Mouse (Mus musculus) heart, embryonic 14.5 days (tissue): ENCODE data around the gene Gm10670. TPM values are rescaled to one million over a fixed set of nuclear protein-coding genes. Genes with fewer than 3 reads are reported as not detected.
"Not testable (repeated sequence)": the region's sequence is repeated elsewhere in the genome, so short reads cannot be mapped to it uniquely, and the experiment has no call there.

Experiments used
- ATAC-seq: fragments of 200-750 bp; cut with Nextera tagmentation; 2 replicates; pipeline ENCODE4 v1.8.0; 2017; ENCODE audit warnings: low read depth, moderate TSS enrichment; ENCODE audit not compliant: insufficient number of reproducible peaks, insufficient read depth, low FRiP score
- H3K27ac ChIP-seq, 2 experiments: fragments of 200-500 bp in 1 of 2; fragments of 300-500 bp in 1 of 2; sonication (generic) in 1 of 2; replicated peaks in 1 of 2; 2 replicates each; pipeline ENCODE4 v1.5.1; 2012 to 2014; ENCODE audit warnings: low read depth in 2 of 2, low read length in 2 of 2, control low read depth in 1 of 2, mild to moderate bottlenecking in 1 of 2, mixed read lengths in 1 of 2; ENCODE audit not compliant: control insufficient read depth in 1 of 2, insufficient read depth in 1 of 2
- H3K27me3 ChIP-seq: fragments of 300-500 bp; sonication (generic); 2 replicates; pipeline ENCODE4 v1.6.1; 2014; ENCODE audit warnings: mild to moderate bottlenecking, low read length, control low read depth; ENCODE audit not compliant: control insufficient read depth, insufficient read depth
- H3K36me3 ChIP-seq: fragments of 300-500 bp; sonication (generic); 2 replicates; pipeline ENCODE4 v1.6.1; 2014; ENCODE audit warnings: mild to moderate bottlenecking, control low read depth, low read length, mixed read lengths; ENCODE audit not compliant: control insufficient read depth, insufficient read depth
- H3K4me1 ChIP-seq, 2 experiments: fragments of 200-500 bp in 1 of 2; fragments of 300-500 bp in 1 of 2; sonication (generic) in 1 of 2; 2 replicates each; pipeline ENCODE4 v1.6.1; 2012 to 2014; ENCODE audit warnings: low read length in 2 of 2, control low read depth in 1 of 2, mixed read lengths in 1 of 2; ENCODE audit not compliant: control insufficient read depth in 2 of 2, insufficient read depth in 2 of 2
- H3K4me2 ChIP-seq: fragments of 300-500 bp; sonication (generic); 2 replicates; pipeline ENCODE4 v1.6.1; 2014; ENCODE audit warnings: mild to moderate bottlenecking, low read length
- H3K4me3 ChIP-seq, 2 experiments: fragments of 200-500 bp in 1 of 2; fragments of 300-500 bp in 1 of 2; sonication (generic) in 1 of 2; 2 replicates each; pipeline ENCODE4 v1.5.1; 2012 to 2014; ENCODE audit warnings: low read length in 2 of 2, mild to moderate bottlenecking in 2 of 2, control low read depth in 1 of 2, low read depth in 1 of 2, moderate library complexity in 1 of 2; ENCODE audit not compliant: control insufficient read depth in 1 of 2, insufficient read depth in 1 of 2
- H3K9ac ChIP-seq: fragments of 300-500 bp; sonication (generic); 2 replicates; pipeline ENCODE4 v1.6.1; 2014; ENCODE audit warnings: mild to moderate bottlenecking, low read length
- H3K9me3 ChIP-seq: fragments of 300-500 bp; sonication (generic); 2 replicates; pipeline ENCODE4 v1.6.1; 2016; ENCODE audit warnings: low read length, control low read depth; ENCODE audit not compliant: control insufficient read depth
- WGBS: fragments of 180-500 bp; shearing (Covaris S2); extraction: QIAGEN DNeasy Blood & Tissue Kit; methylation state at CpG from one replicate; pipeline ENCODE4 v1.1.7; 2014; 5-methylcytosine and 5-hydroxymethylcytosine counted together
- polyA plus RNA-seq: library from polyadenylated mRNA; unstranded; fragments of >200 nt; fragmentation: Nextera tagmentation; extraction: Ambion mirVana; gene quantifications from 2 replicates; pipeline ENCODE4 v1.2.1, GENCODE M21; 2014

Gene Gm10670
- not detected in 2 replicates for polyA plus RNA-seq

DNA sequence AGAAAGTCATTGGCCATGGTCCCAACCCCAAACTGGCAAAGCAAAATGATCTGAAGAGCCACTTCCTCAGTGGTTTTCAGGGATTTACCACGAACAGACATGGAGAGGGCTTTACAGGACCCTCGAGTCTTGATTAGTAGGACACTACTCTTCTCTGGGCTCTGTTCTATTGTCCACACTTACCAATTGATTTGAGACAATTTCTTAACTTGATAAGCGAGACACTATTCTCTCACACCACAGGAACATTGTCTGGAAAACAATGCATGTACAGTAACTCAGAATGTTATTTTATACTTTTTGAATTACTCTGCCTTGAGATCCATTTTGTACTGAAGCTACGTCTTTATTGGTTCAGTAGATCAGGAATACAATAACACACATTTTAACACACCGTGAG, at the start of gene Gm10670:
Gm10670 (minus strand) TSS at position 101 of the 400 bp plus-strand sequence.
- not testable (repeated sequence) for H3K4me2 ChIP-seq, H3K27ac ChIP-seq, ATAC-seq, H3K9me3 ChIP-seq, H3K4me3 ChIP-seq, H3K9ac ChIP-seq, H3K27me3 ChIP-seq, H3K4me1 ChIP-seq, H3K36me3 ChIP-seq
- WGBS: no CpG with 5 or more reads among the region's 5 CpGs

- not testable (repeated sequence) for H3K36me3 ChIP-seq, H3K27ac ChIP-seq, H3K4me1 ChIP-seq, H3K4me2 ChIP-seq, H3K9me3 ChIP-seq, H3K9ac ChIP-seq, ATAC-seq, H3K4me3 ChIP-seq, H3K27me3 ChIP-seq
- WGBS: no CpG with 5 or more reads among the region's 3 CpGs
Measured at GRCm38 (mm10) chr7:20510434-20510833, 35.7 kb upstream of the Gm10670 start, which contains the start of gene Vmn1r103. Gene Vmn1r103 (minus strand): TSS chr7:20510534.

GRCm38 (mm10) chr7:20442493-20442892, 32.2 kb downstream of the Gm10670 start, which contains the start of gene Vmn1r101:
Gene Vmn1r101 (minus strand): TSS chr7:20442593.
- not testable (repeated sequence) for H3K9me3 ChIP-seq, H3K4me1 ChIP-seq, H3K36me3 ChIP-seq, ATAC-seq, H3K27me3 ChIP-seq, H3K4me2 ChIP-seq, H3K9ac ChIP-seq, H3K4me3 ChIP-seq, H3K27ac ChIP-seq
- no CpG with 5 or more reads among the region's 2 CpGs for WGBS

Other genes with a start within 250 kb of the Gm10670 start
- gene Gm4498, start 241.1 kb downstream of the Gm10670 start, polyA plus RNA-seq: not detected in 2 replicates
- not detected in 2 replicates for gene Gm5890, start 212.1 kb downstream of the Gm10670 start, polyA plus RNA-seq
- gene Gm4133, start 140.9 kb downstream of the Gm10670 start, polyA plus RNA-seq: not detected in 2 replicates
- not detected in 2 replicates for gene Gm5728, start 99.5 kb downstream of the Gm10670 start, polyA plus RNA-seq
- gene Vmn1r100, start 57.0 kb downstream of the Gm10670 start, polyA plus RNA-seq: not detected in 2 replicates
- gene Vmn1r101, start 32.3 kb downstream of the Gm10670 start, polyA plus RNA-seq: not detected in 2 replicates
- not detected in 2 replicates for gene Vmn1r103, start 35.6 kb upstream of the Gm10670 start, polyA plus RNA-seq
- not detected in 2 replicates for gene Vmn1r104, start 58.9 kb upstream of the Gm10670 start, polyA plus RNA-seq
- gene Gm5726, start 70.8 kb upstream of the Gm10670 start, polyA plus RNA-seq: not detected in 2 replicates
- gene Gm4141, start 101.3 kb upstream of the Gm10670 start, polyA plus RNA-seq: not detected in 2 replicates
- not detected in 2 replicates for gene Gm4513, start 124.1 kb upstream of the Gm10670 start, polyA plus RNA-seq
- not detected in 2 replicates for gene Vmn1r107, start 194.0 kb upstream of the Gm10670 start, polyA plus RNA-seq
- not detected in 2 replicates for gene Vmn1r111, start 228.3 kb upstream of the Gm10670 start, polyA plus RNA-seq